Mouse (Mus musculus): ENCODE data around the gene Nup153. TPM values are rescaled to one million over a fixed set of nuclear protein-coding genes. Genes with fewer than 3 reads are reported as not detected.

Gene Nup153
- polyA plus RNA-seq, 1 experiment from 2014 or later: 27.7 TPM

GRCm38 (mm10) chr13:46736479-46736865 is 8.7 kb upstream of the Nup153 start:
- no peak for ATAC-seq (ENCODE audit: low read depth)
- Histone ChIP-seq H3K4me2 (ENCODE audit: low read depth, low read length) (peak overlapping the region; percentile 69), H3K27ac (ENCODE audit: low read depth, low read length) (no peak overlapping the region), H3K9me3 (ENCODE audit: control insufficient read depth, low read length) (no peaks in the 10 kb centered on the region), H3K4me3 (ENCODE audit: low read depth, low read length) (peak overlapping the region; percentile 28), H3K9ac (replicated peaks; ENCODE audit: low read depth, low read length) (no peak overlapping the region), H3K4me1 (ENCODE audit: control insufficient read depth, insufficient read depth, low read length) (peaks cover 5% of the 10 kb centered on the region), H3K27me3 (ENCODE audit: control insufficient read depth, insufficient read depth, low read length) (no peaks in the 10 kb centered on the region), H3K36me3 (ENCODE audit: control insufficient read depth, insufficient read depth, low read length) (no peaks in the 10 kb centered on the region)
- 5% methylated on average over 12 of the region's 12 CpGs for WGBS

GRCm38 (mm10) chr13:46735808-46736478 is 8.2 kb upstream of the Nup153 start:
- H3K4me2 ChIP-seq (ENCODE audit: low read depth, low read length): peak overlapping the region; percentile 69
- peaks cover 5% of the 10 kb centered on the region for H3K4me1 ChIP-seq (ENCODE audit: control insufficient read depth, insufficient read depth, low read length)
- H3K4me3 ChIP-seq (ENCODE audit: low read depth, low read length): peak overlapping the region; percentile 28
- no peaks in the 10 kb centered on the region for H3K36me3 ChIP-seq (ENCODE audit: control insufficient read depth, insufficient read depth, low read length)
- under 1% methylated on average over 20 of the region's 20 CpGs for WGBS
- H3K27me3 ChIP-seq (ENCODE audit: control insufficient read depth, insufficient read depth, low read length): no peaks in the 10 kb centered on the region
- no peak overlapping the region for H3K27ac ChIP-seq (ENCODE audit: low read depth, low read length)
- H3K9ac ChIP-seq (replicated peaks; ENCODE audit: low read depth, low read length): peak overlapping the region; percentile 37
- H3K9me3 ChIP-seq (ENCODE audit: control insufficient read depth, low read length): no peaks in the 10 kb centered on the region
- ATAC-seq (ENCODE audit: low read depth): peak; percentile 34

GRCm38 (mm10) chr13:46735219-46735807 is 7.6 kb upstream of the Nup153 start:
- Histone ChIP-seq H3K36me3 (ENCODE audit: control insufficient read depth, insufficient read depth, low read length) (no peaks in the 10 kb centered on the region), H3K27ac (ENCODE audit: low read depth, low read length) (no peak overlapping the region), H3K9me3 (ENCODE audit: control insufficient read depth, low read length) (no peaks in the 10 kb centered on the region), H3K9ac (replicated peaks; ENCODE audit: low read depth, low read length) (peak overlapping the region; percentile 37; the same call in 1 of the 2 replicates), H3K4me3 (ENCODE audit: low read depth, low read length) (peak overlapping the region; percentile 28; the same call in 1 of the 2 replicates), H3K4me1 (ENCODE audit: control insufficient read depth, insufficient read depth, low read length) (peaks cover 5% of the 10 kb centered on the region), H3K27me3 (ENCODE audit: control insufficient read depth, insufficient read depth, low read length) (no peaks in the 10 kb centered on the region), H3K4me2 (ENCODE audit: low read depth, low read length) (peak overlapping the region; percentile 69)
- WGBS: 49% methylated on average over 11 of the region's 11 CpGs
- no peak for ATAC-seq (ENCODE audit: low read depth)

- no peak for ATAC-seq (ENCODE audit: low read depth)
- 77% methylated on average over 2 of the region's 2 CpGs for WGBS
- no peak overlapping the region for H3K4me3 ChIP-seq (ENCODE audit: low read depth, low read length)
- no peak overlapping the region for H3K9ac ChIP-seq (replicated peaks; ENCODE audit: low read depth, low read length)
- no peaks in the 10 kb centered on the region for H3K9me3 ChIP-seq (ENCODE audit: control insufficient read depth, low read length)
- no peaks in the 10 kb centered on the region for H3K36me3 ChIP-seq (ENCODE audit: control insufficient read depth, insufficient read depth, low read length)
- peaks cover 9% of the 10 kb centered on the region for H3K4me1 ChIP-seq (ENCODE audit: control insufficient read depth, insufficient read depth, low read length)
- no peaks in the 10 kb centered on the region for H3K27me3 ChIP-seq (ENCODE audit: control insufficient read depth, insufficient read depth, low read length)
- no peak overlapping the region for H3K4me2 ChIP-seq (ENCODE audit: low read depth, low read length)
- H3K27ac ChIP-seq (ENCODE audit: low read depth, low read length): no peak overlapping the region
Measured at GRCm38 (mm10) chr13:46729998-46730397, 2.3 kb upstream of the Nup153 start.

GRCm38 (mm10) chr13:46728411-46728810 is 671 bp upstream of the Nup153 start:
- no peaks in the 10 kb centered on the region for H3K9me3 ChIP-seq (ENCODE audit: control insufficient read depth, low read length)
- 26% methylated on average over 5 of the region's 5 CpGs for WGBS
- H3K4me1 ChIP-seq (ENCODE audit: control insufficient read depth, insufficient read depth, low read length): peaks cover 9% of the 10 kb centered on the region
- ATAC-seq (ENCODE audit: low read depth): peak; percentile 11; the same call in 1 of the 2 replicates
- H3K36me3 ChIP-seq (ENCODE audit: control insufficient read depth, insufficient read depth, low read length): no peaks in the 10 kb centered on the region
- H3K27ac ChIP-seq (ENCODE audit: low read depth, low read length): peak overlapping the region; percentile 97
- peak overlapping the region; percentile 99 for H3K4me3 ChIP-seq (ENCODE audit: low read depth, low read length)
- H3K4me2 ChIP-seq (ENCODE audit: low read depth, low read length): peak overlapping the region; percentile 55
- no peaks in the 10 kb centered on the region for H3K27me3 ChIP-seq (ENCODE audit: control insufficient read depth, insufficient read depth, low read length)
- peak overlapping the region; percentile 64; the same call in 1 of the 2 replicates for H3K9ac ChIP-seq (replicated peaks; ENCODE audit: low read depth, low read length)

- Histone ChIP-seq H3K4me1 (ENCODE audit: control insufficient read depth, insufficient read depth, low read length) (peaks cover 9% of the 10 kb centered on the region), H3K9ac (replicated peaks; ENCODE audit: low read depth, low read length) (peak overlapping the region; percentile 94), H3K27ac (ENCODE audit: low read depth, low read length) (peak overlapping the region; percentile 97), H3K4me2 (ENCODE audit: low read depth, low read length) (peak overlapping the region; percentile 93), H3K36me3 (ENCODE audit: control insufficient read depth, insufficient read depth, low read length) (no peaks in the 10 kb centered on the region), H3K27me3 (ENCODE audit: control insufficient read depth, insufficient read depth, low read length) (no peaks in the 10 kb centered on the region), H3K9me3 (ENCODE audit: control insufficient read depth, low read length) (no peaks in the 10 kb centered on the region), H3K4me3 (ENCODE audit: low read depth, low read length) (peak overlapping the region; percentile 99)
- peak; percentile 86 for ATAC-seq (ENCODE audit: low read depth)
- WGBS: under 1% methylated on average over 42 of the region's 85 CpGs
Measured at GRCm38 (mm10) chr13:46727038-46727836, 503 bp downstream of the Nup153 start.

GRCm38 (mm10) chr13:46726288-46727037 is 1.3 kb downstream of the Nup153 start:
- no peaks in the 10 kb centered on the region for H3K9me3 ChIP-seq (ENCODE audit: control insufficient read depth, low read length)
- under 1% methylated on average over 30 of the region's 30 CpGs for WGBS
- H3K36me3 ChIP-seq (ENCODE audit: control insufficient read depth, insufficient read depth, low read length): no peaks in the 10 kb centered on the region
- H3K9ac ChIP-seq (replicated peaks; ENCODE audit: low read depth, low read length): peak overlapping the region; percentile 94
- H3K4me3 ChIP-seq (ENCODE audit: low read depth, low read length): peak overlapping the region; percentile 99
- H3K27ac ChIP-seq (ENCODE audit: low read depth, low read length): peak overlapping the region; percentile 97
- peak overlapping the region; percentile 93 for H3K4me2 ChIP-seq (ENCODE audit: low read depth, low read length)
- peaks cover 9% of the 10 kb centered on the region for H3K4me1 ChIP-seq (ENCODE audit: control insufficient read depth, insufficient read depth, low read length)
- ATAC-seq (ENCODE audit: low read depth): no peak
- H3K27me3 ChIP-seq (ENCODE audit: control insufficient read depth, insufficient read depth, low read length): no peaks in the 10 kb centered on the region

- no peak for ATAC-seq (ENCODE audit: low read depth)
- H3K36me3 ChIP-seq (ENCODE audit: control insufficient read depth, insufficient read depth, low read length): no peaks in the 10 kb centered on the region
- peak overlapping the region; percentile 1; the same call in 1 of the 2 replicates for H3K4me2 ChIP-seq (ENCODE audit: low read depth, low read length)
- H3K27me3 ChIP-seq (ENCODE audit: control insufficient read depth, insufficient read depth, low read length): no peaks in the 10 kb centered on the region
- H3K4me1 ChIP-seq (ENCODE audit: control insufficient read depth, insufficient read depth, low read length): peaks cover 9% of the 10 kb centered on the region
- no peak overlapping the region for H3K4me3 ChIP-seq (ENCODE audit: low read depth, low read length)
- H3K9me3 ChIP-seq (ENCODE audit: control insufficient read depth, low read length): no peaks in the 10 kb centered on the region
- H3K9ac ChIP-seq (replicated peaks; ENCODE audit: low read depth, low read length): no peak overlapping the region
- 31% methylated on average over 2 of the region's 2 CpGs for WGBS
- no peak overlapping the region for H3K27ac ChIP-seq (ENCODE audit: low read depth, low read length)
Measured at GRCm38 (mm10) chr13:46725227-46725626, 2.5 kb downstream of the Nup153 start.
